Comparison of ENCODE assay signal across 19 mouse cellular contexts in genomic region chr1:69508275-69508674, GRCm38 (mm10).
"Had no signal": no experiment of that assay in that cellular context is flagged by ENCODE, and none has a peak within 500 bp of the region (broad histone marks: within the 10 kb centered on the region; RNA-seq: fewer than 3 reads in every experiment).

No protein-coding gene starts in this region.

- H3K27me3 ChIP-seq: midbrain, embryonic 12.5 days; neural tube, embryonic 13.5 days; neural tube, embryonic 15.5 days had no signal

- ATAC-seq: midbrain, embryonic 16.5 days had no signal

- H3K4me3 ChIP-seq: midbrain, embryonic 10.5 days; midbrain, embryonic 12.5 days; myocyte; neural tube, embryonic 13.5 days; neural tube, embryonic 15.5 days had no signal

- H3K27ac ChIP-seq: midbrain, embryonic 10.5 days; midbrain, embryonic 12.5 days; neural tube, embryonic 13.5 days; neural tube, embryonic 15.5 days had no signal

- H3K4me2 ChIP-seq: lung, embryonic 14.5 days; midbrain, embryonic 12.5 days; neural tube, embryonic 13.5 days; neural tube, embryonic 15.5 days had no signal

- H3K36me3 ChIP-seq: midbrain, embryonic 10.5 days; midbrain, embryonic 12.5 days; neural tube, embryonic 13.5 days; neural tube, embryonic 15.5 days had no signal

- H3K9me3 ChIP-seq: midbrain, embryonic 10.5 days; midbrain, embryonic 12.5 days; neural tube, embryonic 13.5 days; neural tube, embryonic 15.5 days had no signal

- DNase-seq: lung, adult 18-20 months; lung, embryonic 14.5 days; lung, postnatal 10 days; lung, postnatal 4 days; midbrain, embryonic 14.5 days; retina, postnatal 1 day; right cerebral cortex, adult 18-20 months; right cerebral cortex, postnatal 25 days; right cerebral cortex, postnatal 4 days; spleen, adult 18-20 months; thymus, adult 18-20 months; thymus, postnatal 25 days; thymus, postnatal 4 days had no signal

- H3K9ac ChIP-seq: lung, embryonic 14.5 days; midbrain, embryonic 12.5 days; neural tube, embryonic 13.5 days; neural tube, embryonic 15.5 days had no signal

- H3K4me1 ChIP-seq: neural tube, embryonic 13.5 days had no signal
